Mouse (Mus musculus) midbrain, embryonic 16.5 days (tissue): ENCODE measurements around the gene Anapc13. TPM values are rescaled to one million over a fixed set of nuclear protein-coding genes. Genes with fewer than 3 reads are reported as not detected.

ENCODE experiments used
- ATAC-seq: fragments of 200-750 bp; cut with Nextera tagmentation; 2 replicates; pipeline ENCODE4 v1.8.0; 2017; ENCODE audit warnings: moderate TSS enrichment
- H3K27ac ChIP-seq: fragments of 300-500 bp; sonication (generic); 2 replicates; pipeline ENCODE4 v1.5.1; 2014; ENCODE audit warnings: mild to moderate bottlenecking, low read length, mixed read lengths
- H3K27me3 ChIP-seq: fragments of 300-500 bp; sonication (generic); 2 replicates; pipeline ENCODE4 v1.6.1; 2014; ENCODE audit warnings: low read depth, low read length, mixed read lengths; ENCODE audit not compliant: control insufficient read depth, insufficient read depth
- H3K36me3 ChIP-seq: fragments of 300-500 bp; sonication (generic); 2 replicates; pipeline ENCODE4 v1.6.1; 2014; ENCODE audit warnings: mild to moderate bottlenecking, low read length, moderate library complexity, mixed read lengths; ENCODE audit not compliant: control insufficient read depth, insufficient read depth
- H3K4me1 ChIP-seq: fragments of 300-500 bp; sonication (generic); 2 replicates; pipeline ENCODE4 v1.6.1; 2014; ENCODE audit warnings: mild to moderate bottlenecking, low read length, mixed read lengths; ENCODE audit not compliant: control insufficient read depth, insufficient read depth
- H3K4me2 ChIP-seq: fragments of 300-500 bp; sonication (generic); 2 replicates; pipeline ENCODE4 v1.6.1; 2014; ENCODE audit warnings: mild to moderate bottlenecking, low read length, mixed read lengths
- H3K4me3 ChIP-seq: fragments of 300-500 bp; sonication (generic); 2 replicates; pipeline ENCODE4 v1.5.1; 2014; ENCODE audit warnings: low read depth, mild to moderate bottlenecking, low read length, moderate library complexity, mixed read lengths
- H3K9ac ChIP-seq: fragments of 300-500 bp; sonication (generic); 2 replicates; pipeline ENCODE4 v1.6.1; 2014; ENCODE audit warnings: low read depth, low read length, mixed read lengths
- H3K9me3 ChIP-seq: fragments of 300-500 bp; sonication (generic); replicated peaks from 2 replicates; pipeline ENCODE4 v1.6.1; 2014; ENCODE audit warnings: mild to moderate bottlenecking, low read length, mixed read lengths; ENCODE audit not compliant: control insufficient read depth, poor library complexity, severe bottlenecking
- WGBS: fragments of 180-500 bp; shearing (Covaris S2); extraction: QIAGEN DNeasy Blood & Tissue Kit; methylation state at CpG from one replicate; pipeline ENCODE4 v1.1.7; 2014; 5-methylcytosine and 5-hydroxymethylcytosine counted together
- polyA plus RNA-seq: library from polyadenylated mRNA; unstranded; fragments of >200 nt; fragmentation: Nextera tagmentation; extraction: Ambion mirVana; gene quantifications from 2 replicates; pipeline ENCODE4 v1.2.1, GENCODE M21; 2015

Anapc13 gene
- polyA plus RNA-seq, 1 experiment from 2014 or later = 126 TPM

GRCm38 (mm10) chr9:102650637-102651036, 24.5 kb downstream of the Anapc13 start:
- H3K4me2 ChIP-seq = no peak overlapping the region
- WGBS = 24% methylated on average over 7 of the region's 7 CpGs

GRCm38 (mm10) chr9:102651199-102651720, 25.2 kb downstream of the Anapc13 start:
- no peak overlapping the region for H3K27ac ChIP-seq
- H3K9ac ChIP-seq = no peak overlapping the region
- H3K4me2 ChIP-seq = no peak overlapping the region
- H3K4me3 ChIP-seq = no peak overlapping the region
- 56% methylated on average over 6 of the region's 6 CpGs for WGBS
- no peaks in the 10 kb centered on the region for H3K27me3 ChIP-seq
- no peaks in the 10 kb centered on the region for H3K9me3 ChIP-seq
- H3K36me3 ChIP-seq = no peaks in the 10 kb centered on the region
- no peak for ATAC-seq
- peaks cover 18% of the 10 kb centered on the region for H3K4me1 ChIP-seq

More at GRCm38 (mm10) chr9:102650637-102651036, 24.5 kb downstream of the Anapc13 start:
- Histone ChIP-seq H3K9ac (no peak overlapping the region), H3K36me3 (no peaks in the 10 kb centered on the region), H3K4me1 (peaks cover 18% of the 10 kb centered on the region), H3K27ac (peak overlapping the region; percentile 54; the same call in 1 of the 2 replicates), H3K4me3 (no peak overlapping the region), H3K27me3 (no peaks in the 10 kb centered on the region), H3K9me3 (no peaks in the 10 kb centered on the region)
- ATAC-seq = peak; percentile 54; the same call in 1 of the 2 replicates

GRCm38 (mm10) chr9:102656355-102657095, 30.4 kb downstream of the Anapc13 start:
- no peak for ATAC-seq
- H3K4me3 ChIP-seq = no peak overlapping the region
- WGBS = 86% methylated on average over 8 of the region's 8 CpGs

GRCm38 (mm10) chr9:102668115-102668514, 42.0 kb downstream of the Anapc13 start:
- 37% methylated on average over 6 of the region's 6 CpGs for WGBS
- Histone ChIP-seq H3K9me3 (no peaks in the 10 kb centered on the region), H3K36me3 (no peaks in the 10 kb centered on the region), H3K9ac (no peak overlapping the region), H3K27ac (no peak overlapping the region), H3K4me3 (no peak overlapping the region), H3K27me3 (no peaks in the 10 kb centered on the region), H3K4me1 (no peaks in the 10 kb centered on the region), H3K4me2 (no peak overlapping the region)
- no peak for ATAC-seq

More at GRCm38 (mm10) chr9:102656355-102657095, 30.4 kb downstream of the Anapc13 start:
- no peak overlapping the region for H3K4me2 ChIP-seq
- H3K27ac ChIP-seq = no peak overlapping the region
- H3K9me3 ChIP-seq = no peaks in the 10 kb centered on the region
- H3K27me3 ChIP-seq = no peaks in the 10 kb centered on the region
- H3K36me3 ChIP-seq = no peaks in the 10 kb centered on the region
- no peak overlapping the region for H3K9ac ChIP-seq
- peaks cover 3% of the 10 kb centered on the region; the same call in 1 of the 2 replicates for H3K4me1 ChIP-seq

- 87% methylated on average over 12 of the region's 12 CpGs for WGBS
- ATAC-seq = no peak
Measured at GRCm38 (mm10) chr9:102668906-102669305, 42.8 kb downstream of the Anapc13 start.

GRCm38 (mm10) chr9:102673381-102673780, 47.3 kb downstream of the Anapc13 start:
- Histone ChIP-seq H3K27me3 (no peaks in the 10 kb centered on the region), H3K9me3 (no peaks in the 10 kb centered on the region), H3K36me3 (no peaks in the 10 kb centered on the region), H3K9ac (no peak overlapping the region), H3K4me3 (no peak overlapping the region), H3K4me2 (no peak overlapping the region), H3K4me1 (no peaks in the 10 kb centered on the region), H3K27ac (no peak overlapping the region)
- ATAC-seq = no peak
- 76% methylated on average over 7 of the region's 7 CpGs for WGBS

More at GRCm38 (mm10) chr9:102668906-102669305, 42.8 kb downstream of the Anapc13 start:
- Histone ChIP-seq H3K36me3 (no peaks in the 10 kb centered on the region), H3K4me1 (no peaks in the 10 kb centered on the region), H3K27me3 (no peaks in the 10 kb centered on the region), H3K9me3 (no peaks in the 10 kb centered on the region), H3K4me2 (no peak overlapping the region), H3K4me3 (no peak overlapping the region), H3K27ac (no peak overlapping the region), H3K9ac (no peak overlapping the region)

- Histone ChIP-seq H3K36me3 (no peaks in the 10 kb centered on the region), H3K9ac (no peak overlapping the region), H3K27me3 (no peaks in the 10 kb centered on the region), H3K4me1 (no peaks in the 10 kb centered on the region), H3K9me3 (no peaks in the 10 kb centered on the region), H3K4me2 (no peak overlapping the region), H3K4me3 (no peak overlapping the region), H3K27ac (no peak overlapping the region)
- ATAC-seq = no peak
- WGBS = 79% methylated on average over 5 of the region's 5 CpGs
Measured at GRCm38 (mm10) chr9:102675922-102676321, 49.8 kb downstream of the Anapc13 start.

GRCm38 (mm10) chr9:102681470-102681869, 55.4 kb downstream of the Anapc13 start:
- Histone ChIP-seq H3K27ac (no peak overlapping the region), H3K27me3 (no peaks in the 10 kb centered on the region), H3K36me3 (no peaks in the 10 kb centered on the region), H3K9ac (no peak overlapping the region), H3K4me1 (no peaks in the 10 kb centered on the region), H3K4me3 (no peak overlapping the region), H3K4me2 (no peak overlapping the region), H3K9me3 (no peaks in the 10 kb centered on the region)
- WGBS = 60% methylated on average over 7 of the region's 7 CpGs
- ATAC-seq = no peak
